Mouse (Mus musculus) forebrain, postnatal 0 days (tissue): Measurements from ENCODE around the gene Fnip1. TPM values are rescaled to one million over a fixed set of nuclear protein-coding genes. Genes with fewer than 3 reads are reported as not detected.

Experiments
- ATAC-seq: fragments of 200-750 bp; cut with Nextera tagmentation; 2 replicates; pipeline ENCODE4 v1.8.0; 2017; ENCODE audit warnings: mild to moderate bottlenecking, moderate library complexity
- DNase-seq: peaks from one replicate; pipeline ENCODE4 v3.0.0-alpha.2; 2015
- H3K27ac ChIP-seq: fragments of 300-500 bp; sonication (generic); 2 replicates; pipeline ENCODE4 v1.5.1; 2014; ENCODE audit warnings: low read depth, mild to moderate bottlenecking, antibody characterized with exemption, low read length, moderate library complexity, mixed read lengths
- H3K27me3 ChIP-seq: fragments of 300-500 bp; sonication (generic); 2 replicates; pipeline ENCODE4 v1.6.1; 2014; ENCODE audit warnings: mild to moderate bottlenecking, low read length, mixed read lengths; ENCODE audit not compliant: insufficient read depth
- H3K36me3 ChIP-seq: fragments of 300-500 bp; sonication (generic); 2 replicates; pipeline ENCODE4 v1.6.1; 2014; ENCODE audit warnings: mild to moderate bottlenecking, moderate library complexity; ENCODE audit not compliant: insufficient read depth
- H3K4me1 ChIP-seq: fragments of 300-500 bp; sonication (generic); 2 replicates; pipeline ENCODE4 v1.6.1; 2014; ENCODE audit warnings: antibody characterized with exemption; ENCODE audit not compliant: insufficient read depth
- H3K4me2 ChIP-seq: fragments of 300-500 bp; sonication (generic); 2 replicates; pipeline ENCODE4 v1.6.1; 2014; ENCODE audit warnings: low read depth, mild to moderate bottlenecking, moderate library complexity
- H3K4me3 ChIP-seq: fragments of 300-500 bp; sonication (generic); 2 replicates; pipeline ENCODE4 v1.5.1; 2014; ENCODE audit warnings: low read depth, low read length, mixed read lengths
- H3K9ac ChIP-seq: fragments of 300-500 bp; sonication (generic); 2 replicates; pipeline ENCODE4 v1.6.1; 2014; ENCODE audit warnings: mild to moderate bottlenecking
- H3K9me3 ChIP-seq: fragments of 300-500 bp; sonication (generic); 2 replicates; pipeline ENCODE4 v1.6.1; 2016; ENCODE audit warnings: low read length
- CTCF ChIP-seq: sonication (generic); IDR thresholded peaks from 2 replicates; pipeline ENCODE4 v1.5.1; 2016; ENCODE audit warnings: antibody characterized with exemption, control low read depth, low read depth
- WGBS: fragments of 180-500 bp; shearing (Covaris S2); extraction: QIAGEN DNeasy Blood & Tissue Kit; methylation state at CpG from one replicate; pipeline ENCODE4 v1.1.7; 2014; 5-methylcytosine and 5-hydroxymethylcytosine counted together
- polyA plus RNA-seq: library from polyadenylated mRNA; unstranded; fragments of >200 nt; fragmentation: Nextera tagmentation; extraction: Ambion mirVana; gene quantifications from 2 replicates; pipeline ENCODE4 v1.2.1, GENCODE M21; 2015
- total RNA-seq: library from RNA; depleted of rRNA; stranded (reverse); fragments of >200 nt; gene quantifications from 2 replicates; pipeline ENCODE4 v1.2.3, GENCODE M21; 2014

The Fnip1 gene
- total and polyA plus RNA-seq, 2 experiments from 2014 or later, result 6.9 to 31.8 TPM

DNA sequence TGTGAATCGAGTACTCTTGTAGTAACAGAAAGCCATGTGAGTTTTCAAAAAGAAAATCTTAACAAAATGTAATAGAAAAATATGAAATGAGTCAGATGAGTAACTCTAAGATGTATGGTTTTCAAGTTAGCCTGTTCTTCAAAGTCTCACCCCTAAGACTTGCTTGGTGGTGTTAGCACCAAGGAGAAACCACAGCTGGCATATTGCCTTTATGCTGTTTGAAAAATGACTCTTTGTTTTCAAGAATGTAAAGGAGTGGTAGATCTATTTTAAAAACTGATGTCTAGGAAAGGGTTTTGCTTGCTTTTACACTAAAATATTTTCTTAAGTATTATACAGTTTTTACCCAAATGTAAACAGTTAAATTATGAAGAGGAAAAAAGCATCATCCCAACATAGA lies 16.5 kb downstream of the Fnip1 start:
- DNase-seq (no peak), ATAC-seq (no peak)
- Histone ChIP-seq H3K4me1 (no peaks in the 10 kb centered on the region), H3K27me3 (no peaks in the 10 kb centered on the region), H3K4me2 (no peak overlapping the region), H3K9ac (no peak overlapping the region), H3K36me3 (no peaks in the 10 kb centered on the region), H3K27ac (no peak overlapping the region), H3K9me3 (no peaks in the 10 kb centered on the region), H3K4me3 (no peak overlapping the region)
- WGBS, result 92% methylated on average over 1 of the region's 1 CpGs
- TF ChIP-seq CTCF, result no peak

DNA sequence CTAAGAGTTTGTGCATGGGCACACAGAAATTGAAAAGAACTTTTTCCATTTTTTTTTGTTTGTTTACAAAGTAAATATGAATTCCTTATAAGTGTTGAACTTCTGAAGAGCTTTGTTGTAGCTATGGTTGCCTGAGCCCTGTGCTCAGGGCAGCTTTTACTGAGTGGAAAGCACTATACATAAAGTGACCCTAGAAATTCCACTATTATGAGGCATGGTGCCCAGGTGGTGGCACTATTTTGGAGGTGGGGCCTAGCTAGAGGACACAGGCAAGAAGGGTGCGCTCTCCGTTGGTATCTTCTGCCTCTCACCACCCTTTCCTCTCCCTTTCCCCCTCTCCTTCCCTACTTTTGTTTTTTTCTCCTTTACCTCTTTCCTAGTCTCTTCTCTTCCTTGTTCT lies 18.9 kb downstream of the Fnip1 start:
- 83% methylated on average over 2 of the region's 2 CpGs for WGBS
- TF ChIP-seq CTCF, result no peak
- Histone ChIP-seq H3K36me3 (no peaks in the 10 kb centered on the region), H3K9ac (no peak overlapping the region), H3K4me2 (no peak overlapping the region), H3K9me3 (no peaks in the 10 kb centered on the region), H3K4me1 (no peaks in the 10 kb centered on the region), H3K27me3 (no peaks in the 10 kb centered on the region), H3K27ac (no peak overlapping the region), H3K4me3 (no peak overlapping the region)
- ATAC-seq (no peak), DNase-seq (no peak)

DNA sequence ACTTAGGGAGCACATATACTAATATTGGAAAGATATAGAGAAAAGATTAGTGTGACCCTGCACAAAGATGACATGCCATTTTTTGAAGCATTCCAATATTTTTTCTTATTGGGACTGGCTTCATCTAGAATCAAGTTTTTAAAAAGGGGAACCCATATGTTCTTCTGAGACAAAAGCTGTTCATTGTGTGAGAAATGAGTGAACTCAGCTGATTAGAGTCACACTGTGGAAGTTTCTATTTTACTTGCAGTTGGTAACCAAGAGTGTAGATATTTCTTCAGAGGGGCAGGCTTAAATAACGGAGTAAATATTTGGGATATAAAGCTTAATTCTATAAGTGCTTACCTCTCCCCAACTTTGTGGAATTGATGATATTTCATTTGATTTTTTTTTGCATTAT lies 20.2 kb downstream of the Fnip1 start:
- Histone ChIP-seq H3K36me3 (no peaks in the 10 kb centered on the region), H3K27ac (no peak overlapping the region), H3K4me2 (no peak overlapping the region), H3K4me1 (no peaks in the 10 kb centered on the region), H3K9ac (no peak overlapping the region), H3K4me3 (no peak overlapping the region), H3K27me3 (no peaks in the 10 kb centered on the region), H3K9me3 (no peaks in the 10 kb centered on the region)
- WGBS, result 91% methylated on average over 1 of the region's 1 CpGs
- ATAC-seq (no peak), DNase-seq (no peak)
- TF ChIP-seq CTCF, result no peak

DNA sequence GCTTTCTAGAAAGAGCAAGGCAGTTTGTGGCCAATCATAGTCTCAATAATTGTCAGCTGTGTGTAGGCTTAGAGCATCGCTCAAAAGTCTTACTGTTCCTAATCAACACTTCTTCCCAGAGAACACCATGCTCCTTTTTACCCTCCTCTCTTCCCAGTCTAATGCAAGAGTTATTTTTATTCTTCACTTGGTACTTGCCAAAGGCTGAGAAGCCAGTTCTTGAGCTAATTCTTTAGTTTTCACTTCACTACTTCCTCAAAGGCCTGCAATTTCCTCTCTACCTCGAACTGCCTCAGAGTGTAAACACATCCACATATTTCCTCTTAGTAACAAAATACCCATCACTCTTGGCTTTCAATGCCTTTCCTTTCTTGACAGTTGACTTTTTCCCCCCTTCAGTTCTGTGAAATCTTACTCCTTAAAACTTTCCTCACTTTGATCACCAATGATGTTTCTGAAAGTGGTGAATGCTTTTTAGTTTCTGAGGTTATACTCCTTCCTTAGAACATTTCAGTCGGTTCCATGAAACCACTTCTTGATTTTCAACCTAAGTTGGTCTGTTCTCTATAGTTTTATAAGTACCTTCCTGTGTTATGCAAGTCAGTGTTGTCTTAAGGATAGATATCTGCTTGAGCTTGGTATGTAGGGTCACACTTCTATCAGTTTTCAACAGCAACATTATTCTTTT lies 26.7 kb downstream of the Fnip1 start:
- no peak overlapping the region for H3K4me2 ChIP-seq
- no peaks in the 10 kb centered on the region for H3K4me1 ChIP-seq
- no peak overlapping the region for H3K9ac ChIP-seq
- DNase-seq (no peak), ATAC-seq (no peak)
- no peak overlapping the region for H3K4me3 ChIP-seq
- H3K27ac ChIP-seq, result no peak overlapping the region
- H3K27me3 ChIP-seq, result no peaks in the 10 kb centered on the region
- no peak for TF ChIP-seq CTCF
- H3K36me3 ChIP-seq, result 0 out of 2 replicates have a peak, but pooled peaks cover 7% of the 10 kb centered on the region
- 76% methylated on average over 3 of the region's 3 CpGs for WGBS
- no peaks in the 10 kb centered on the region for H3K9me3 ChIP-seq

DNA sequence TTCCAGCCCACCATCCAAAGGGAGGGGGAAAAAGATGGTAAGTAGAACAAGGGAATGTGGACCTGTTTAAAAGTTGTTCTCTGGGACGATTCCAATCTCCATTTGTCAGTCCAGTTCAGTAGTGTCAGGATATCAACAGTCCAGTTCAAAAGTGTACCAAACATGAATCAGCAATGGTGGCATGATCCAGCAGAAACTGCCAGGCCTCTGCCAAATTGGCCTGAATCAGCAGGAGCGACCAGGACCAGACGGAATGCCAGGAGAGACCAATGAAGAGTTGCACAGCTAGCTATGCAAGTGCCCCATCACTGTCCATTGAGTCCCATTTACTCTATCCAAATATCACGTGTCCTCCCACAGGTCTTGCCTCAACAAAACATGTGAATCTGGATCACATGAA lies 34.2 kb downstream of the Fnip1 start:
- ATAC-seq, result no peak
- no peak overlapping the region for H3K27ac ChIP-seq
- no peaks in the 10 kb centered on the region for H3K4me1 ChIP-seq
- H3K9ac ChIP-seq, result no peak overlapping the region
- 97% methylated on average over 4 of the region's 4 CpGs for WGBS
- DNase-seq, result no peak
- no peaks in the 10 kb centered on the region for H3K27me3 ChIP-seq
- H3K4me2 ChIP-seq, result no peak overlapping the region
- no peaks in the 10 kb centered on the region for H3K9me3 ChIP-seq
- H3K36me3 ChIP-seq, result 0 out of 2 replicates have a peak, but pooled peaks cover 6% of the 10 kb centered on the region
- no peak for TF ChIP-seq CTCF
- H3K4me3 ChIP-seq, result no peak overlapping the region

DNA sequence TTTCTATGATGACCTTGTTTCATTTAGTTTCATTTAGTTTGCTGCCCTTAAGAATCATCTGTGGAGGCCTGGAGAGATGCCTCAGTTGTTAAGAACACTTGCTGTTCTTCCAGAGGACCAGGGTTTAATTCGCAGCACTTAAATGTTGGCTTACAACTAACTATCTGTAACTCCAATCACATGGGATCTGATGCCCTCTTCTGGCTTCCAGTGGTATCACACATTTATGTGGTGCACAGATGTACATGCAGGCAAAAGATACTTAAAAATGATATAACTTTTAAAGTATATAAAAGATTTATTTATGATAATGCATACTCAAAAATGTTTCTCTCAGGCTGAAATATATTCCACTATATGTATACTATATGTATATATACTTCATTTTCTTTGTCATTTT lies 40.4 kb downstream of the Fnip1 start:
- Histone ChIP-seq H3K36me3 (peaks cover 5% of the 10 kb centered on the region; the same call in 1 of the 2 replicates), H3K4me2 (no peak overlapping the region), H3K9ac (no peak overlapping the region), H3K27me3 (no peaks in the 10 kb centered on the region), H3K4me1 (no peaks in the 10 kb centered on the region), H3K27ac (no peak overlapping the region), H3K9me3 (no peaks in the 10 kb centered on the region), H3K4me3 (no peak overlapping the region)
- DNase-seq (no peak), ATAC-seq (no peak)
- 91% methylated on average over 1 of the region's 1 CpGs for WGBS
- peak; percentile 51 for TF ChIP-seq CTCF

DNA sequence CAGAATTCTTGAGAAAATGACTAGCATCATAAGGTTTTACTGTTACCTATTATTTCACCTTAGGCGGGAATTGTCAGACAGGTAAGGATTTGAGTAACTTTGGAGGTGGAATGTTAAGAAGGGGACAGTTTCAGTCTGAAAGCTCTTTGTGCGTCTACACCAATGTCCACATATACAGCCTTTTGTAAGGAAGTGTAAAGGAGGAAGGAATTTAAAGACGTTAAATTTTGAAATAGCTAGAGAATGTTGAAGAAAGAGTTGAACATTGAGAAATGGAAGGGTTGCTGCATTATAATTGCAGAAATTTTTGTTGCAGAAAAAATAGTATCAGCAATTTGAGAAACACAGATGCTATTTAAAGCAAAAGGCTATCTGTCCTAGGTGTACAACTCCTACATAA lies 48.0 kb downstream of the Fnip1 start:
- Histone ChIP-seq H3K4me3 (no peak overlapping the region), H3K27ac (no peak overlapping the region), H3K36me3 (peaks cover 1% of the 10 kb centered on the region; the same call in 1 of the 2 replicates), H3K4me1 (no peaks in the 10 kb centered on the region), H3K27me3 (no peaks in the 10 kb centered on the region), H3K9ac (no peak overlapping the region), H3K9me3 (no peaks in the 10 kb centered on the region), H3K4me2 (no peak overlapping the region)
- ATAC-seq (no peak), DNase-seq (no peak)
- WGBS, result 93% methylated on average over 3 of the region's 3 CpGs
- TF ChIP-seq CTCF, result no peak
